Mouse (Mus musculus) colon, adult 2 months (tissue): ENCODE data around the gene Zfp819. TPM values are rescaled to one million over a fixed set of nuclear protein-coding genes. Genes with fewer than 3 reads are reported as not detected.

Experiments
- polyA plus RNA-seq: library from polyadenylated mRNA; depleted of rRNA; stranded (reverse); fragments of >200 nt; gene quantifications from 2 replicates; pipeline ENCODE4 v1.2.3, GENCODE M21; 2012; rRNA removed

Gene Zfp819
- polyA plus RNA-seq: not detected in 2 replicates

GRCm38 (mm10) chr7:43606896-43607742 is at the start of gene Zfp819:
TSS of gene Zfp819 (plus strand) at chr7:43607169.

GRCm38 (mm10) chr7:43562006-43562633 is 44.8 kb upstream of the Zfp819 start, which contains the start of gene Zfp658:
TSS of gene Zfp658 (plus strand) at chr7:43562256.

GRCm38 (mm10) chr7:43579440-43580171 is 27.4 kb upstream of the Zfp819 start, which contains the start of gene Zfp719:
TSS of gene Zfp719 (plus strand) at chr7:43579610.

GRCm38 (mm10) chr7:43634500-43634899 is 27.5 kb downstream of the Zfp819 start, which contains the start of gene Ceacam18:
TSS of gene Ceacam18 (plus strand) at chr7:43634707.

GRCm38 (mm10) chr7:43660002-43660401 is 53.0 kb downstream of the Zfp819 start, which contains the start of gene Siglece:
TSS of gene Siglece (minus strand) at chr7:43660161.

Other genes with a start within 250 kb of the Zfp819 start
- gene Siglecg, start 199.0 kb upstream of the Zfp819 start, polyA plus RNA-seq: 5.6 and 7.6 TPM in 2 replicates
- gene Lim2, start 179.5 kb upstream of the Zfp819 start, polyA plus RNA-seq: not detected in 2 replicates
- 1.9 and 4.9 TPM in 2 replicates for gene Nkg7, start 170.1 kb upstream of the Zfp819 start, polyA plus RNA-seq
- not detected in 2 replicates for gene Cldnd2, start 166.4 kb upstream of the Zfp819 start, polyA plus RNA-seq
- 101 and 105 TPM in 2 replicates for gene Etfb, start 163.1 kb upstream of the Zfp819 start, polyA plus RNA-seq
- 0.65 and 0.75 TPM in 2 replicates for gene Gm45233, start 163.0 kb upstream of the Zfp819 start, polyA plus RNA-seq
- 6.9 and 7.2 TPM in 2 replicates for gene Vsig10l, start 144.0 kb upstream of the Zfp819 start, polyA plus RNA-seq
- gene Iglon5, start 117.1 kb upstream of the Zfp819 start, polyA plus RNA-seq: 3.8 and 4.3 TPM in 2 replicates
- gene 4931406B18Rik, start 101.2 kb upstream of the Zfp819 start, polyA plus RNA-seq: not detected in 2 replicates
- 5.0 and 5.9 TPM in 2 replicates for gene Cd33, start 62.7 kb upstream of the Zfp819 start, polyA plus RNA-seq
- 0.43 and 1.1 TPM in 2 replicates for gene Zfp658, start 44.9 kb upstream of the Zfp819 start, polyA plus RNA-seq
- 0.48 and 0.83 TPM in 2 replicates for gene Zfp719, start 27.6 kb upstream of the Zfp819 start, polyA plus RNA-seq
- 4.5 and 5.2 TPM in 2 replicates for gene Ceacam18, start 27.5 kb downstream of the Zfp819 start, polyA plus RNA-seq
- gene Siglece, start 53.0 kb downstream of the Zfp819 start, polyA plus RNA-seq: 2.0 TPM in 2 replicates
- 17.9 and 19.5 TPM in 2 replicates for gene Ctu1, start 64.8 kb downstream of the Zfp819 start, polyA plus RNA-seq
- gene Klk14, start 83.2 kb downstream of the Zfp819 start, polyA plus RNA-seq: 0.12 and 0.40 TPM in 2 replicates
- 0.32 and 0.38 TPM in 2 replicates for gene Klk13, start 105.4 kb downstream of the Zfp819 start, polyA plus RNA-seq
- not detected in 2 replicates for gene Klk12, start 161.7 kb downstream of the Zfp819 start, polyA plus RNA-seq
- 0.13 TPM in 1 of 2 replicates, not detected in the other for gene Klk11, start 167.4 kb downstream of the Zfp819 start, polyA plus RNA-seq
- gene Klk10, start 173.9 kb downstream of the Zfp819 start, polyA plus RNA-seq: 0.71 and 1.4 TPM in 2 replicates
- not detected in 2 replicates for gene Klk9, start 184.7 kb downstream of the Zfp819 start, polyA plus RNA-seq
- gene Klk8, start 190.4 kb downstream of the Zfp819 start, polyA plus RNA-seq: 2.8 and 3.5 TPM in 2 replicates
- gene Klk7, start 204.1 kb downstream of the Zfp819 start, polyA plus RNA-seq: not detected in 2 replicates
- gene Klk6, start 217.3 kb downstream of the Zfp819 start, polyA plus RNA-seq: not detected in 2 replicates
- gene Klk5, start 234.8 kb downstream of the Zfp819 start, polyA plus RNA-seq: not detected in 2 replicates